Mouse (Mus musculus): ENCODE measurements around the gene Slit1. TPM values are rescaled to one million over a fixed set of nuclear protein-coding genes. Genes with fewer than 3 reads are reported as not detected.

The Slit1 gene
- polyA plus RNA-seq, 1 experiment from 2014 or later, result 0.09 TPM

- H3K27me3 ChIP-seq, result peaks cover 3% of the 10 kb centered on the region; the same call in 1 of the 2 replicates
- no peak overlapping the region for H3K27ac ChIP-seq
- no peaks in the 10 kb centered on the region for H3K9me3 ChIP-seq (replicated peaks)
- no peak overlapping the region for H3K4me3 ChIP-seq
- no peak for ATAC-seq (replicated peaks; ENCODE audit: insufficient number of reproducible peaks, insufficient read depth, low FRiP score, low read depth)
- 88% methylated on average over 13 of the region's 13 CpGs for WGBS
- H3K36me3 ChIP-seq, result no peaks in the 10 kb centered on the region
- no peak overlapping the region for H3K4me2 ChIP-seq
- peaks cover 25% of the 10 kb centered on the region for H3K4me1 ChIP-seq (replicated peaks)
- H3K9ac ChIP-seq, result no peak overlapping the region
Measured at GRCm38 (mm10) chr19:41617102-41617501, 126.4 kb downstream of the Slit1 start.

DNA sequence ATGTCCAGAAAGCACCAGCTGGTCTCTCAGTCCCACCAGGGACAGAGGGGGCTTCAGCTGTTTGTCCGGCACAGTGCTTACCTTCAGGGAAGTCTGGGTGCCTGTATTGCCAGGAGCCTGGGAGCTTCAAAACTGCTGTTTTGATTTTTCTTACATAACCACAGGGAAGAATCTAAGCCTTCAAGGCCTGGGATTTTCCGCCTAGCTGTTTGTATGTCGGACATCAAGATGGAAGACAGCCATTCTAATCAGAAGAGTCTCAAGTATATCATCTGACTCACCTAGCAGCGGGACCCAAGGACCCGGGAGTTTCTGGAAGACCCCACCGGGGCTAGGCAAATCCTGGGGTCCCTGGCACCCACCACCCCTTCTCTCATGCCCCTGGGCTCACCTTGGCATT, 127.2 kb downstream of the Slit1 start:
- no peaks in the 10 kb centered on the region for H3K9me3 ChIP-seq (replicated peaks)
- no peaks in the 10 kb centered on the region for H3K36me3 ChIP-seq
- H3K4me2 ChIP-seq, result no peak overlapping the region
- no peak overlapping the region for H3K27ac ChIP-seq
- H3K4me1 ChIP-seq (replicated peaks), result peaks cover 25% of the 10 kb centered on the region
- H3K4me3 ChIP-seq, result no peak overlapping the region
- WGBS, result 79% methylated on average over 6 of the region's 6 CpGs
- no peak overlapping the region for H3K9ac ChIP-seq
- ATAC-seq (replicated peaks; ENCODE audit: insufficient number of reproducible peaks, insufficient read depth, low FRiP score, low read depth), result no peak
- H3K27me3 ChIP-seq, result peaks cover 3% of the 10 kb centered on the region; the same call in 1 of the 2 replicates

DNA sequence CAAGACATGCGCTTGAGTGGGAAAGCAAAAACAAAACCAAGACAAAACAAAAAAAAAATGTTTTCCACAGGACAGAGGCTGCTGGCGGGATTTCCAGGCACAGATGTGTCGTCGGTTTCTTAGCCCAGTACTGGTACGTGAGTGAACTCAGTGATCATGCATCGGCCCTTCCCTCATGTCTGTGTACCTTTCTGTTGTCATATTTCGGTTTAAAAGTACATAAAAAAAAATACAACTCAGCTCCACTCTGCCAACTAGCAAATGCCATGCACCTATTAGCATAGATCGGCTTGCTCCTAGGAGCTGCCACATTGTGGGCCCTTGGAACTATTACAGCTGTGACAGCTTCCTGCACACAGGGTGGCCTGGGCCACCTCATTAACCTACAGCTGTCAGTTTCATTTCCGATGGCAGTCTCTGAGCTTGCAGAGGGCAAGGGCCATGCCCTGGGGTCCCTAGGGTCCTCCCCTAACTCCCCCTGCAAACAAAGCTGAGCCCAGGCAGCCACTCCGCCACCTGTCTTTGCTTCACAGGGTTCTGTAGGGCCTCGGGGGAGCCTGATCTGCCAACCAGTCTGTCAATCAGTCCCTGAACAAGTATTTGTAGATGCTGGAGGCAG, 127.8 kb downstream of the Slit1 start:
- WGBS, result 72% methylated on average over 11 of the region's 11 CpGs

DNA sequence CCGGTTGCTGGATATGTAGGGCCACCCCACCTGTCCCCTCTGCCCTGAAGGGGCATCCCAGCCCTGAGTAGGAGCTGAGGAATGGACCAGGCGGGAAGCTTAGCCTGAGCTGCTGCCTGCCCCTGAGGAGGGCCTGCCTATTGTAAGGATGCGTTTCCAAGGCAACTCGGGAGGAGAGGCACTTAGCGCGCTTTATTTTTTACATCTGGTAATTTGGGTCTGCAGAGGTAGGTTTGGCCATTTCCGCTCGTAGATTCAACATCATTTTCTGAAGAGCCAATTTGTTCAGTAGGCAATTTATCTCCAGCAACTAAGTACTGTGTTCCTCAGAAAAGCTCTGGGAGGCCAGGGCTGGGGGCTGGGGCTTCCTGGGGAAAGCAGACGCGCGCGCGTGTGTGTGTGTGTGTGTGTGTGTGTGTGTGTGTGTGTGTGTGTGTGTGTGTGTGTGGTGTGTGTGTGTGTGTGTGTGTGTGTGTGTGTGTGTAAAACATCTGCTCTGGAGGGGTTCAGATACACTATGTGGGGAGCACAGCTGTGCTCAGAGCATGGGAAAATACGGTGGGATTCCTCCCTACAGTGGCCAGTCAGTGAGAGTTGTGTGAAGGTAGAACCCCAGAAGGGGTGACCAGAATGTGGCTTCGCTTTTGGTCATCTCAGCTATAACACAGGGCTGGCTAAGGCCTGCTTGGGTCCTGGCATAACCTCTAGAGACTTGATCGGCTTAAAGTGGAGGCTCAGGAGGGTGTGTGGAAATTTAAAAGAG, 130.0 kb downstream of the Slit1 start:
- peaks cover 9% of the 10 kb centered on the region for H3K4me1 ChIP-seq (replicated peaks)
- H3K36me3 ChIP-seq, result no peaks in the 10 kb centered on the region
- 56% methylated on average over 16 of the region's 16 CpGs for WGBS
- no peaks in the 10 kb centered on the region for H3K9me3 ChIP-seq (replicated peaks)
- H3K4me2 ChIP-seq, result no peak overlapping the region
- peaks cover 3% of the 10 kb centered on the region; the same call in 1 of the 2 replicates for H3K27me3 ChIP-seq
- H3K9ac ChIP-seq, result no peak overlapping the region
- no peak overlapping the region for H3K4me3 ChIP-seq
- H3K27ac ChIP-seq, result no peak overlapping the region
- no peak; the same call in 1 of the 2 replicates for ATAC-seq (replicated peaks; ENCODE audit: insufficient number of reproducible peaks, insufficient read depth, low FRiP score, low read depth)

More for the DNA sequence above, 127.8 kb downstream of the Slit1 start:
- Histone ChIP-seq H3K36me3 (no peaks in the 10 kb centered on the region), H3K9me3 (replicated peaks) (no peaks in the 10 kb centered on the region), H3K4me2 (no peak overlapping the region), H3K9ac (no peak overlapping the region), H3K27me3 (peaks cover 3% of the 10 kb centered on the region; the same call in 1 of the 2 replicates), H3K4me1 (replicated peaks) (peaks cover 24% of the 10 kb centered on the region), H3K4me3 (no peak overlapping the region), H3K27ac (no peak overlapping the region)
- no peak for ATAC-seq (replicated peaks; ENCODE audit: insufficient number of reproducible peaks, insufficient read depth, low FRiP score, low read depth)

DNA sequence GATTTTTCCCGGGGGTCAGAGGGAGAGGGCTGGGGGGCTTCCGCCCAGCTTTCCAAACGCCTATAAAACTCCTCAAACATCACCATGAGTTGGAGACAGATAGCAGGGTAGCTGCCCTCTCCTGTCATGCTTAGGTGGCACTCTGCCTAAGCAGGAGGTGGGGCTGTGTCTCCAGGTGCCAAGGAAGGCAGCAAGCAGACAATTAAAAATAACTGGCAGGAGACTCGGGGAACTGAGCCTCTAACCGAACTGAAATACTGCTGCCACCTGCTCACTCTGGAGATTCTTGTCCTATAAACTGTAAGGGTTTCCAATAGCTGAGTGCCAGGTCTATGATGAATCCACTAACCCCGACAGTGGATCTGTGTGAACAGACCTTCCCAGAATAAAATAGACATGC, 131.8 kb downstream of the Slit1 start:
- no peak overlapping the region for H3K9ac ChIP-seq
- H3K4me3 ChIP-seq, result no peak overlapping the region
- H3K4me1 ChIP-seq (replicated peaks), result no peaks in the 10 kb centered on the region
- no peak overlapping the region for H3K4me2 ChIP-seq
- no peak for ATAC-seq (replicated peaks; ENCODE audit: insufficient number of reproducible peaks, insufficient read depth, low FRiP score, low read depth)
- H3K9me3 ChIP-seq (replicated peaks), result no peaks in the 10 kb centered on the region
- H3K36me3 ChIP-seq, result no peaks in the 10 kb centered on the region
- 69% methylated on average over 6 of the region's 6 CpGs for WGBS
- H3K27me3 ChIP-seq, result peaks cover 3% of the 10 kb centered on the region; the same call in 1 of the 2 replicates
- no peak overlapping the region for H3K27ac ChIP-seq

GRCm38 (mm10) chr19:41606208-41606987, 137.1 kb downstream of the Slit1 start:
- Histone ChIP-seq H3K36me3 (no peaks in the 10 kb centered on the region), H3K9me3 (replicated peaks) (no peaks in the 10 kb centered on the region), H3K4me1 (replicated peaks) (no peaks in the 10 kb centered on the region), H3K27me3 (no peaks in the 10 kb centered on the region), H3K4me2 (no peak overlapping the region), H3K9ac (no peak overlapping the region), H3K27ac (no peak overlapping the region), H3K4me3 (no peak overlapping the region)
- WGBS, result 74% methylated on average over 10 of the region's 10 CpGs
- ATAC-seq (replicated peaks; ENCODE audit: insufficient number of reproducible peaks, insufficient read depth, low FRiP score, low read depth), result no peak

GRCm38 (mm10) chr19:41600647-41601046, 142.8 kb downstream of the Slit1 start:
- no peaks in the 10 kb centered on the region for H3K27me3 ChIP-seq
- 59% methylated on average over 11 of the region's 11 CpGs for WGBS
- H3K36me3 ChIP-seq, result no peaks in the 10 kb centered on the region
- H3K4me1 ChIP-seq (replicated peaks), result peaks cover 10% of the 10 kb centered on the region
- no peak overlapping the region for H3K4me3 ChIP-seq
- H3K27ac ChIP-seq, result no peak overlapping the region
- H3K4me2 ChIP-seq, result no peak overlapping the region
- ATAC-seq (replicated peaks; ENCODE audit: insufficient number of reproducible peaks, insufficient read depth, low FRiP score, low read depth), result no peak
- no peak overlapping the region for H3K9ac ChIP-seq
- no peaks in the 10 kb centered on the region for H3K9me3 ChIP-seq (replicated peaks)

- H3K27ac ChIP-seq, result no peak overlapping the region
- H3K4me3 ChIP-seq, result no peak overlapping the region
- H3K4me2 ChIP-seq, result no peak overlapping the region
- no peaks in the 10 kb centered on the region for H3K36me3 ChIP-seq
- H3K27me3 ChIP-seq, result no peaks in the 10 kb centered on the region
- H3K4me1 ChIP-seq (replicated peaks), result peaks cover 11% of the 10 kb centered on the region
- 68% methylated on average over 6 of the region's 6 CpGs for WGBS
- H3K9ac ChIP-seq, result no peak overlapping the region
- H3K9me3 ChIP-seq (replicated peaks), result no peaks in the 10 kb centered on the region
- peak; percentile 32; the same call in 1 of the 2 replicates for ATAC-seq (replicated peaks; ENCODE audit: insufficient number of reproducible peaks, insufficient read depth, low FRiP score, low read depth)
Measured at GRCm38 (mm10) chr19:41597170-41597894, 146.1 kb downstream of the Slit1 start.

- Histone ChIP-seq H3K4me1 (replicated peaks) (peaks cover 9% of the 10 kb centered on the region), H3K27me3 (no peaks in the 10 kb centered on the region), H3K4me3 (no peak overlapping the region), H3K36me3 (no peaks in the 10 kb centered on the region), H3K4me2 (no peak overlapping the region), H3K9ac (no peak overlapping the region), H3K9me3 (replicated peaks) (no peaks in the 10 kb centered on the region), H3K27ac (no peak overlapping the region)
- WGBS, result 43% methylated on average over 12 of the region's 12 CpGs
- ATAC-seq (replicated peaks; ENCODE audit: insufficient number of reproducible peaks, insufficient read depth, low FRiP score, low read depth), result no peak
Measured at GRCm38 (mm10) chr19:41591808-41592207, 151.7 kb downstream of the Slit1 start.

DNA sequence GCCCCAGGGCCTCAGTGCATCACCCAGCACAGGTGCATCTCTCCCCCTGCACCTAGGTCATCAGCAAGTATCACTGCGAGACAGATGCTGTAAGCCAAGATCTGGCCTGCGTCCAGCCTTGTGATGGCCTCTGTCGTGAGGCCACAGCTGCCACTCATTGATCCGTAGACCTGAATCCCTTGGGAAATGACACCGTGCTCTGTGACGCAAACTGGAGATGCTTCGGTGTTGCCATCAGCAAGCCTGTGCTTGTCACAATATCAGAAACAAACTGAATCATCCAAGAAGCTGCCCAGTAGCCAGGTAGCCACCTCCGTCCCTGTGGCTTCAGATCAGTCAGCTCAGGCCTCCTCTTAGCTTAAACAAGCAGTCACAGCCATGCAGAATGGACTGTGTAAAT, 153.8 kb downstream of the Slit1 start:
- 0 out of 2 replicates have a peak, but pooled peaks cover 8% of the 10 kb centered on the region for H3K36me3 ChIP-seq

DNA sequence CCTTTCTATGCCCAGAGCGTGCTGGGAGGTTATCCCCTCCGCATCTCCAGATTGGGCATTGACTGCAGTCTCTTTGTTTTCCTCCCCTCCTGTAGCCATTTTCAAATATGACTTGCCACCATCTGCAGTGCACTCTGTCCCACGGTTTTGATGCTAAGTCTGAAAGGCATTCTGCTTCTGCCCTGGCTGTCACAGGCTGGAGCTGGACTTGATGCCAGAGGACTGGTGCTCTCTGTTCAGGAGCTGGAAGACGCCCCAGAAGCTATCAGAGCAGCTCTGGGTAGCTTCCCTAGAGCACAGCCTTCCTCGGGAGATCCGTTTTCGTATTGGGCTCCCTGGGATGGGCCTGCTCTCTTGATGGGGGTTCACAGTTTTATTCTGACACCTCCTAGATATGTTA, 154.4 kb downstream of the Slit1 start:
- Histone ChIP-seq H3K36me3 (0 out of 2 replicates have a peak, but pooled peaks cover 11% of the 10 kb centered on the region), H3K4me2 (no peak overlapping the region), H3K27ac (no peak overlapping the region), H3K9me3 (replicated peaks) (no peaks in the 10 kb centered on the region), H3K4me1 (replicated peaks) (peaks cover 7% of the 10 kb centered on the region; the same call in 1 of the 2 replicates), H3K27me3 (no peaks in the 10 kb centered on the region), H3K9ac (no peak overlapping the region), H3K4me3 (no peak overlapping the region)
- WGBS, result 82% methylated on average over 7 of the region's 7 CpGs
- no peak for ATAC-seq (replicated peaks; ENCODE audit: insufficient number of reproducible peaks, insufficient read depth, low FRiP score, low read depth)

More for the DNA sequence above, 153.8 kb downstream of the Slit1 start:
- no peak overlapping the region for H3K4me2 ChIP-seq
- ATAC-seq (replicated peaks; ENCODE audit: insufficient number of reproducible peaks, insufficient read depth, low FRiP score, low read depth), result no peak
- no peak overlapping the region for H3K27ac ChIP-seq
- no peaks in the 10 kb centered on the region for H3K9me3 ChIP-seq (replicated peaks)
- peaks cover 7% of the 10 kb centered on the region; the same call in 1 of the 2 replicates for H3K4me1 ChIP-seq (replicated peaks)
- no peak overlapping the region for H3K9ac ChIP-seq
- 86% methylated on average over 8 of the region's 8 CpGs for WGBS
- H3K4me3 ChIP-seq, result no peak overlapping the region
- H3K27me3 ChIP-seq, result no peaks in the 10 kb centered on the region
